Mouse (Mus musculus) heart, embryonic 16.5 days (tissue): ENCODE data around the gene Nxph3. TPM values are rescaled to one million over a fixed set of nuclear protein-coding genes. Genes with fewer than 3 reads are reported as not detected.
A peak's percentile ranks its signal among the peaks of the same experiment; 100 is the strongest.

Source experiments
- ATAC-seq: fragments of 200-750 bp; cut with Nextera tagmentation; replicated peaks from 2 replicates; pipeline ENCODE4 v1.8.0; 2017; ENCODE audit warnings: moderate number of reproducible peaks; ENCODE audit not compliant: insufficient read depth, low FRiP score; ENCODE audit errors: extremely low read depth
- H3K27ac ChIP-seq: fragments of 300-500 bp; sonication (generic); 2 replicates; pipeline ENCODE4 v1.5.1; 2014; ENCODE audit warnings: mild to moderate bottlenecking, low read length, control low read depth, moderate library complexity
- H3K27me3 ChIP-seq: fragments of 300-500 bp; sonication (generic); 2 replicates; pipeline ENCODE4 v1.6.1; 2014; ENCODE audit warnings: low read length, mixed read lengths; ENCODE audit not compliant: control insufficient read depth, insufficient read depth
- H3K36me3 ChIP-seq: fragments of 300-500 bp; sonication (generic); 2 replicates; pipeline ENCODE4 v1.6.1; 2014; ENCODE audit not compliant: control insufficient read depth, insufficient read depth
- H3K4me1 ChIP-seq: fragments of 300-500 bp; sonication (generic); 2 replicates; pipeline ENCODE4 v1.6.1; 2014; ENCODE audit warnings: low read length, mixed read lengths; ENCODE audit not compliant: control insufficient read depth, insufficient read depth
- H3K4me2 ChIP-seq: fragments of 300-500 bp; sonication (generic); 2 replicates; pipeline ENCODE4 v1.6.1; 2014; ENCODE audit warnings: low read depth, mild to moderate bottlenecking, control low read depth, low read length
- H3K4me3 ChIP-seq: fragments of 300-500 bp; sonication (generic); 2 replicates; pipeline ENCODE4 v1.5.1; 2014; ENCODE audit warnings: mild to moderate bottlenecking, control low read depth, low read length
- H3K9ac ChIP-seq: fragments of 300-500 bp; sonication (generic); 2 replicates; pipeline ENCODE4 v1.6.1; 2014; ENCODE audit warnings: low read length, control low read depth
- H3K9me3 ChIP-seq: fragments of 300-500 bp; sonication (generic); replicated peaks from 2 replicates; pipeline ENCODE4 v1.6.1; 2016; ENCODE audit warnings: low read length; ENCODE audit not compliant: control insufficient read depth
- WGBS: fragments of 180-500 bp; shearing (Covaris S2); extraction: QIAGEN DNeasy Blood & Tissue Kit; methylation state at CpG from one replicate; pipeline ENCODE4 v1.1.7; 2014; 5-methylcytosine and 5-hydroxymethylcytosine counted together
- polyA plus RNA-seq: library from polyadenylated mRNA; unstranded; fragments of >200 nt; fragmentation: Nextera tagmentation; extraction: Ambion mirVana; gene quantifications from 2 replicates; pipeline ENCODE4 v1.2.1, GENCODE M21; 2015

Gene Nxph3
- polyA plus RNA-seq, 1 experiment from 2014 or later = 0.07 TPM

DNA sequence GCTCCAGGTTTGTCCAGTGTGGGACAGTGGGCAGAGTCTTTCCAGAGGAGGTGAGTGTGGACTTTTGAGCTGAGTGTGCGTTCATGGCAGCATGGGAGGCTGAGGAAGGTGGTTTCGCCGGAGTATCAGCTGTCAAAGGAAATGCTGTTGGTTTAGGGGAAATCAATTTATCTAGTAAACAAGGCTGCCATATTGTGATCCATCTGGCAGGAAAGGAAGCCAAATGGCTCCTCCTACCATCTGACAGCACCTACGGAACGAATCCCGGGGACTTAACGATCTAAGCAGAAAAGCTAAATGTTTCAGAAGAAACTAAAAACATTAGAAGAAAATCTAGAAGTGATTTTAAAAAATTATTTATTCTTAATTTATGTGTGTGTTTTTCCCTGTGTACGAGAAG, 12.9 kb upstream of the Nxph3 start:
- Histone ChIP-seq H3K36me3 (no peaks in the 10 kb centered on the region), H3K27ac (no peak overlapping the region), H3K4me2 (no peak overlapping the region), H3K9ac (no peak overlapping the region), H3K4me1 (no peaks in the 10 kb centered on the region), H3K9me3 (no peaks in the 10 kb centered on the region), H3K4me3 (no peak overlapping the region), H3K27me3 (0 out of 2 replicates have a peak, but pooled peaks cover 1% of the 10 kb centered on the region)
- no peak for ATAC-seq
- WGBS = 82% methylated on average over 8 of the region's 8 CpGs

GRCm38 (mm10) chr11:95521563-95521962, 7.2 kb upstream of the Nxph3 start:
- Histone ChIP-seq H3K27ac (no peak overlapping the region), H3K36me3 (no peaks in the 10 kb centered on the region), H3K9ac (peak overlapping the region; percentile 27; the same call in 1 of the 2 replicates), H3K9me3 (no peaks in the 10 kb centered on the region), H3K4me1 (peaks cover 8% of the 10 kb centered on the region; the same call in 1 of the 2 replicates), H3K27me3 (peaks cover 9% of the 10 kb centered on the region), H3K4me3 (peak overlapping the region; percentile 34), H3K4me2 (peak overlapping the region; percentile 63)
- 0 out of 2 replicates have a peak, but pooled peaks have one; percentile 20 for ATAC-seq
- WGBS = 3% methylated on average over 13 of the region's 13 CpGs

DNA sequence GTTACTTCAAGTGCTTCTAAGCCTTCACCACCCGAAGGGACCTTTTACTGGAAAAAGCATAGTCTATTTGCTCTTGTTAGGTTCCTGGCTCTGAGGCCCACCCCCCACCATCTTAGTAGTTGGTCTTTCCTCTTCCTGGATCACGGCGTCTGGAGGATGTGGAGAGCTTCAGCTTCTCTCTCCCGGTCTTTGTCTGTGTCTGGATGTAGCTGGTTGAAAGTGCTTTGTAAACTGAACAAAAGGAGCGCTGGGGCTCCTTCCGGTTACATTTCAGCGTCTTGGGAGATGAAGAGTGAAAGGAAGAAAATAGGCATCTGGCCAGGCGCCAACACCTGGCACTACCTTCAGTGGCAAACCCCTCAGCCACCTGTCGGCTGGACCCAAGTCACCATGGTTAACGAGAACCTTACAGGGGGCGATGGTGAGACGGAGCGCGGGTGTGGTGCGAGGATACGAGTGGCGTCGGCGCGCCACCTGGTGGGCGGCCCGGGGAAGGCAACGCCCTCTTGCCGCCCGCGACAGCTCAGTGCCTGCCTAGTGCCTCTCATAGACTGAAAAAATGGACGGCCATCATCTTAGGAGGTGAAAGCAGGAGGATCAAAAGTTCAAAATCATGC, 6.2 kb upstream of the Nxph3 start:
- H3K4me1 ChIP-seq = peaks cover 8% of the 10 kb centered on the region; the same call in 1 of the 2 replicates
- ATAC-seq = peak; percentile 69
- H3K36me3 ChIP-seq = no peaks in the 10 kb centered on the region
- no peak overlapping the region for H3K27ac ChIP-seq
- no peaks in the 10 kb centered on the region for H3K9me3 ChIP-seq
- peak overlapping the region; percentile 39 for H3K4me3 ChIP-seq
- peak overlapping the region; percentile 63 for H3K4me2 ChIP-seq
- 6% methylated on average over 27 of the region's 27 CpGs for WGBS
- peak overlapping the region; percentile 31 for H3K9ac ChIP-seq
- H3K27me3 ChIP-seq = peaks cover 17% of the 10 kb centered on the region

- H3K9me3 ChIP-seq = no peaks in the 10 kb centered on the region
- H3K4me3 ChIP-seq = no peak overlapping the region
- H3K4me2 ChIP-seq = no peak overlapping the region
- H3K27me3 ChIP-seq = peaks cover 23% of the 10 kb centered on the region
- no peak overlapping the region for H3K27ac ChIP-seq
- H3K9ac ChIP-seq = no peak overlapping the region
- H3K36me3 ChIP-seq = no peaks in the 10 kb centered on the region
- no peak for ATAC-seq
- WGBS = 57% methylated on average over 3 of the region's 3 CpGs
- peaks cover 8% of the 10 kb centered on the region; the same call in 1 of the 2 replicates for H3K4me1 ChIP-seq
Measured at GRCm38 (mm10) chr11:95519996-95520395, 5.6 kb upstream of the Nxph3 start.

DNA sequence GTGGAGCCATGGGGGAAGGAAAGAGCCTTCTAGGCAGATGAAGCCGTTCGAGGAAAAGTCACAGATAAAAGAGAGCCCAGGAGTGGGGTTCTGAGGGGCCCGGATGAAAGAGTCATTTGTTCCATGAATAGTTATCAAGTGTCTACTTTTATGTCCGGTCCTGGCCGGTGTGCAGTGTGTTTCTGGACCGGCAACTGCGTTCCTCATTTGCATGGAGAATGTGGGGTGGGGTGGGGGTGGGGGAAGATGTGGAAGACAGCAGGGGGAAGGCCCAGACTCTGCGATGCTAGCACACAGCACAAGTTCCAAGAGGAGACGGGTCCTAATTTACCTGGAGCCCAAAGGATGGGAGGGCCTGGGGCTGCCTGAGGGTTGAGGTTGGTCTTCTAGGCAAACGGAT, 4.9 kb upstream of the Nxph3 start:
- peaks cover 8% of the 10 kb centered on the region; the same call in 1 of the 2 replicates for H3K4me1 ChIP-seq
- no peak overlapping the region for H3K9ac ChIP-seq
- ATAC-seq = no peak
- no peaks in the 10 kb centered on the region for H3K36me3 ChIP-seq
- H3K27ac ChIP-seq = no peak overlapping the region
- no peak overlapping the region for H3K4me3 ChIP-seq
- no peak overlapping the region for H3K4me2 ChIP-seq
- WGBS = 54% methylated on average over 10 of the region's 10 CpGs
- peaks cover 29% of the 10 kb centered on the region for H3K27me3 ChIP-seq
- no peaks in the 10 kb centered on the region for H3K9me3 ChIP-seq

- Histone ChIP-seq H3K4me2 (no peak overlapping the region), H3K27me3 (peaks cover 50% of the 10 kb centered on the region), H3K9ac (no peak overlapping the region), H3K9me3 (no peaks in the 10 kb centered on the region), H3K4me1 (peaks cover 12% of the 10 kb centered on the region; the same call in 1 of the 2 replicates), H3K4me3 (no peak overlapping the region), H3K36me3 (no peaks in the 10 kb centered on the region), H3K27ac (no peak overlapping the region)
- WGBS = 58% methylated on average over 6 of the region's 6 CpGs
- ATAC-seq = no peak
Measured at GRCm38 (mm10) chr11:95517162-95517561, 2.8 kb upstream of the Nxph3 start.

DNA sequence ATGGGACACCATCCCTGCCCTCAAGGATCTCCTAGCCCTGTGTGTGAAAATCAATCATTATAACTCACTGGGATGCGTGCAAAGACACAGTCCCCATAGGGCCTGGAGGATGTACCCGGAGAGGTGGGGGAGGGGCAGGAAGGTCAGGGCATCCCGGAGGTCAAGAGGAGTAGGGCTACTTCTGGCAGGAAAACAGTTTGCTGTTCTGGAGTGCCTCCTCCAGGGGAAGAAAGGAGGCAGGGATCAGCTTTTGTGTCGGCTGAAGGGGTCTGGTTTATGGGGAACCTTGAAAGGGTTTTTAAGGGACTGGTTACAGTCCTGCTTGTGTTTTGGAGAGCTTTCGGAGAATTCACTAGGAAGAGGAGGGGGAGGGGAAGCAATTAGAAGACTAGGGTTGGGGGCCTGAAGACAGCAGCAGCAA, 2.1 kb upstream of the Nxph3 start:
- no peak for ATAC-seq
- Histone ChIP-seq H3K27ac (no peak overlapping the region), H3K27me3 (peaks cover 54% of the 10 kb centered on the region), H3K4me3 (no peak overlapping the region), H3K9ac (no peak overlapping the region), H3K4me2 (no peak overlapping the region), H3K4me1 (peaks cover 12% of the 10 kb centered on the region; the same call in 1 of the 2 replicates), H3K9me3 (no peaks in the 10 kb centered on the region), H3K36me3 (no peaks in the 10 kb centered on the region)
- whole genome bisulfite sequencing = 16% methylated on average over 5 of the region's 5 CpGs

DNA sequence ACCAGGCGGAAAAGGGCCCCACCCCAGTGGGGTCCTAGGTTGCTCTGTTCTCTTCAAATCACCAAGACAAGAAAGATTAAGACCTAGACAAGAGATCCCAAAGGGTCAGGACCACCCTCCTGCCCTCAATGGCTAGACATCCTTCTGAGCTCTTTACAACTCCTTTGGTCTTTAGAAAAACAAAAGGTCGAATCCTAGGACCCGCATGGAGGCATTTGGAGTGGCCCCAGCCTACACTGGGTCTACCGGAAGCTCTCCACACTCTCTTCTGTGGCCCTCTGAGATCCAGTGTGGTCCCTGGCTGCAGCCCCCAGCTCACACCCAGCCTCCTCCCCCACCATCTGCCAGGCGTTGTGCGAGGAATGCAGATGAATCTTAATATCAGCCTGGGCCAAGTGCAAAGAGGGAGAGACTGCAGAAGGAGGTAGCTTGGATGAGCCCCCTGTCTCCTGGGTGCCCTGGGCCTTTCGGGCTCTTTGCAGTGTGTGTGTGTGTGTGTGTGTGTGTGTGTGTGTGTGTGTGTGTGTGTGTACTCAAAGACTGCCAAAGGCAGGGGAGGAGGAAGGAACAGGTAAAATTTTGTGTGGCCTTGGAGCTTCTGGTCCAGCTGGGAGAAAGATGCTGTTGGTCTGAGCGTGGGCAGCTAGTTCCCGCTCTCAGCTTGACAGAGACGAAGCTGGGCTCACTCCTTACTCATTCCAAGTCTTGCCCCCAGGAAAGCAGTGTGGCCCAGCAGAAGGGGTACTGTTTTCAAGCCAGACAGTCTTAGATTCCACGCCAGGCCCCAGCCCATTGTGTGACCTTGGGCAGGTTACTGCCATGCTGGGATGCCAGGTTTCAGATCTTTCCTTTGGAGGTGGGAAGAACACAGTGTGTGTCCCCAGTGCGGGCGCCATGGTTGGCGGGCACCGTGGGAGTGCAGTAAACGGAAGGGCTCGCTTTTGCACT, 1.3 kb upstream of the Nxph3 start:
- H3K4me2 ChIP-seq = no peak overlapping the region
- no peak overlapping the region for H3K4me3 ChIP-seq
- no peak overlapping the region for H3K9ac ChIP-seq
- 55% methylated on average over 17 of the region's 17 CpGs for WGBS
- no peaks in the 10 kb centered on the region for H3K9me3 ChIP-seq
- peaks cover 54% of the 10 kb centered on the region for H3K27me3 ChIP-seq
- ATAC-seq = no peak
- no peaks in the 10 kb centered on the region for H3K36me3 ChIP-seq
- H3K4me1 ChIP-seq = peaks cover 7% of the 10 kb centered on the region; the same call in 1 of the 2 replicates
- no peak overlapping the region for H3K27ac ChIP-seq
